Mouse (Mus musculus): ENCODE measurements around the gene Mzt1. TPM values are rescaled to one million over a fixed set of nuclear protein-coding genes. Genes with fewer than 3 reads are reported as not detected.

The Mzt1 gene
- total and polyA plus RNA-seq, 3 experiments: 18.8 to 42.3 (median 38.2) TPM

DNA sequence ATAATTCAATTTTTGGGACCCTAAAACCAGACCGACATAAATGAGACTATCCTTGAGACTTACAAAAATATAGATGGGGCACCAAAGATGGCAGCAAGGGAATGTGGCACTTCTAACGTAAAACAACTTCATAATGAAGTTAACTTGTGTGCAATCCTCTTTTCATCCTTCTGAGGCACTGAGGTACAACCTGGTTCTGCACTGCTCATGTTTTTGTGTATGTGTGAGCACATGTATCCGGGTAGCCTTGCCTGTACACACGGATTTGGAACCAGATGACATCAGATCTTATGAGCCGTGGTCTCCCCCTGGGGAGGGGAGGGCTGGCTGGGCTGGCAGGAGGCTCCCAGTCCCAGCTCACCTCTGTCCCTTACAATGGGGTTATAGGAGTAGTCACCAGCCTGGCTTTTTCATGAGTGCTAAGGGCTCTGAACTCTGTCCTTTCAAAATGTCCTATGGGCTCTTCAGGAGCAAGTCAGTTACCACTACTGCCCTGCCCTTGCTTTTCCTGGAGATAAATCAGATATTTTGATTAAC lies 14.5 kb downstream of the Mzt1 start:
- Histone ChIP-seq H3K9ac (ENCODE audit: low read depth, low read length) (no peak overlapping the region), H3K36me3 (ENCODE audit: control insufficient read depth, insufficient read depth, low read length) (peaks cover 3% of the 10 kb centered on the region), H3K27me3 (ENCODE audit: control insufficient read depth, insufficient read depth, low read length) (no peaks in the 10 kb centered on the region), H3K4me1 (ENCODE audit: control insufficient read depth, insufficient read depth, low read length) (no peaks in the 10 kb centered on the region), H3K79me2 (replicated peaks; ENCODE audit: control insufficient read depth, insufficient read depth, low read length) (no peaks in the 10 kb centered on the region), H3K27ac (no peak overlapping the region), H3K4me3 (no peak overlapping the region)
- TF ChIP-seq CTCF (IDR thresholded peaks at IDR 0.05) (no peak), EP300 (IDR thresholded peaks at IDR 0.05; ENCODE audit: insufficient read depth, low read depth, low read length) (no peak), POLR2A (IDR thresholded peaks at IDR 0.05; ENCODE audit: insufficient read depth, low read depth, low read length) (no peak)
- 75% methylated on average over 5 of the region's 5 CpGs for WGBS
- intact Hi-C loops (cut with DNase I): no loop called here
- no peak for DNase-seq

DNA sequence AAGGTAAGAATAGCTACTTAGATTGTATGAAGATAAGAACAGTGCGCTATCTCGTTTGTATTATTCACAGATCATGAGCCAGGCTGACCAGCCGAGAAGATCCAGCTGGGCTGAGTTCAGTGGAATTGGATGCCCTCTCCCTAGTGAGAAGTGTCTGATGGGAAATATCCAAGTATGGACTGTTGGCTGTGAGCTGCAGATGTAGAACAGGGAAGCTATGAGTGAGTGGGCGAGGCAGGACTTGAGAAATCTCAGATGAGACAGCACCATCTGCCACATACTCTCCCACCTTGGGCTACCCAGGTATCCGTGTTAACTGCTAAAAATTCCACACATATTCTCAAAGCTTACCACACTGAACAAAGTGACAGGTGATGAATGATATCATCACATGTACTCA lies 15.9 kb downstream of the Mzt1 start:
- no peaks in the 10 kb centered on the region for H3K36me3 ChIP-seq (ENCODE audit: control insufficient read depth, insufficient read depth, low read length)
- no peak overlapping the region for H3K27ac ChIP-seq
- no peaks in the 10 kb centered on the region for H3K4me1 ChIP-seq (ENCODE audit: control insufficient read depth, insufficient read depth, low read length)
- intact Hi-C loops (cut with DNase I): loop anchor here (10.0 kb wide), 1 partner anchor 855 kb away; no protein-coding TSS in a partner anchor
- 61% methylated on average over 5 of the region's 5 CpGs for WGBS
- no peaks in the 10 kb centered on the region for H3K27me3 ChIP-seq (ENCODE audit: control insufficient read depth, insufficient read depth, low read length)
- no peak for DNase-seq
- H3K4me3 ChIP-seq: no peak overlapping the region
- TF ChIP-seq EP300 (IDR thresholded peaks at IDR 0.05; ENCODE audit: insufficient read depth, low read depth, low read length) (no peak), POLR2A (IDR thresholded peaks at IDR 0.05; ENCODE audit: insufficient read depth, low read depth, low read length) (no peak), CTCF (IDR thresholded peaks at IDR 0.05) (no peak)
- H3K79me2 ChIP-seq (replicated peaks; ENCODE audit: control insufficient read depth, insufficient read depth, low read length): no peaks in the 10 kb centered on the region
- H3K9ac ChIP-seq (ENCODE audit: low read depth, low read length): no peak overlapping the region

GRCm38 (mm10) chr14:99022346-99023086 lies 23.4 kb downstream of the Mzt1 start:
- peaks cover 2% of the 10 kb centered on the region for H3K36me3 ChIP-seq (ENCODE audit: control insufficient read depth, insufficient read depth, low read length)
- WGBS: 41% methylated on average over 12 of the region's 12 CpGs
- TF ChIP-seq CTCF (IDR thresholded peaks at IDR 0.05): peak; percentile 70
- TF ChIP-seq POLR2A (IDR thresholded peaks at IDR 0.05; ENCODE audit: insufficient read depth, low read depth, low read length): no peak
- intact Hi-C loops (cut with DNase I): loop anchor here (5.0 to 10.0 kb wide), 2 partner anchors 848 to 1690 kb away; no protein-coding TSS in a partner anchor
- H3K4me1 ChIP-seq (ENCODE audit: control insufficient read depth, insufficient read depth, low read length): no peaks in the 10 kb centered on the region
- no peaks in the 10 kb centered on the region for H3K79me2 ChIP-seq (replicated peaks; ENCODE audit: control insufficient read depth, insufficient read depth, low read length)
- no peak overlapping the region for H3K4me3 ChIP-seq
- no peak for DNase-seq
- no peak overlapping the region for H3K27ac ChIP-seq
- no peaks in the 10 kb centered on the region for H3K27me3 ChIP-seq (ENCODE audit: control insufficient read depth, insufficient read depth, low read length)
- no peak overlapping the region for H3K9ac ChIP-seq (ENCODE audit: low read depth, low read length)

- no peak overlapping the region for H3K27ac ChIP-seq
- no peaks in the 10 kb centered on the region for H3K4me1 ChIP-seq (ENCODE audit: control insufficient read depth, insufficient read depth, low read length)
- no peak overlapping the region for H3K9ac ChIP-seq (ENCODE audit: low read depth, low read length)
- H3K79me2 ChIP-seq (replicated peaks; ENCODE audit: control insufficient read depth, insufficient read depth, low read length): no peaks in the 10 kb centered on the region
- H3K36me3 ChIP-seq (ENCODE audit: control insufficient read depth, insufficient read depth, low read length): peaks cover 3% of the 10 kb centered on the region
- 21% methylated on average over 10 of the region's 10 CpGs for WGBS
- H3K4me3 ChIP-seq: no peak overlapping the region
- no peaks in the 10 kb centered on the region for H3K27me3 ChIP-seq (ENCODE audit: control insufficient read depth, insufficient read depth, low read length)
- intact Hi-C loops (cut with DNase I): no loop called here
- no peak for DNase-seq
- TF ChIP-seq POLR2A (IDR thresholded peaks at IDR 0.05; ENCODE audit: insufficient read depth, low read depth, low read length): no peak
- TF ChIP-seq EP300 (IDR thresholded peaks at IDR 0.05; ENCODE audit: insufficient read depth, low read depth, low read length): no peak
- no peak for TF ChIP-seq CTCF (IDR thresholded peaks at IDR 0.05)
These were observed 26.7 kb downstream of the Mzt1 start for GRCm38 (mm10) chr14:99019136-99019808.

DNA sequence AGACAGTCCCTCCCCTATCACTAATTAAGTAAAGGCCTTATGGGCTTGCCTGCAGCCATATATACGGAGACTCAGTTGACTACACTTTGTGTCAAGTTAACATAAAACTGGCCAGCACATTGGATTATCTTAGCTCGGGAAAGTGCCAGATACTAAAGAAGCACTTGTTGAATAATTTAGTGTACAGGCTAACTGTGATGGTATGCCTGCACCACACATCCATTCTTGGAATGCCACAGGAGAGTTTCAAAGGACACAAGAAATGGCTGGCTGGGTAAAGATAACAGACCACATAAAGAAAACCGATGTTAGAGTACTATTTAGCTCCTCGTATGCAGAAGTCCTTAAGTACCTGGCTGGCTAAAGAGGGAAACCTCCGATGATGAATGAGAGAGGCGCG lies 27.2 kb downstream of the Mzt1 start:
- no peak overlapping the region for H3K9ac ChIP-seq (ENCODE audit: low read depth, low read length)
- H3K79me2 ChIP-seq (replicated peaks; ENCODE audit: control insufficient read depth, insufficient read depth, low read length): no peaks in the 10 kb centered on the region
- WGBS: 23% methylated on average over 7 of the region's 7 CpGs
- H3K27me3 ChIP-seq (ENCODE audit: control insufficient read depth, insufficient read depth, low read length): no peaks in the 10 kb centered on the region
- no peak for DNase-seq
- no peak overlapping the region for H3K27ac ChIP-seq
- peaks cover 3% of the 10 kb centered on the region for H3K36me3 ChIP-seq (ENCODE audit: control insufficient read depth, insufficient read depth, low read length)
- H3K4me1 ChIP-seq (ENCODE audit: control insufficient read depth, insufficient read depth, low read length): no peaks in the 10 kb centered on the region
- no peak overlapping the region for H3K4me3 ChIP-seq
- intact Hi-C loops (cut with DNase I): no loop called here
- TF ChIP-seq POLR2A (IDR thresholded peaks at IDR 0.05; ENCODE audit: insufficient read depth, low read depth, low read length): no peak
- no peak for TF ChIP-seq EP300 (IDR thresholded peaks at IDR 0.05; ENCODE audit: insufficient read depth, low read depth, low read length)
- no peak for TF ChIP-seq CTCF (IDR thresholded peaks at IDR 0.05)

DNA sequence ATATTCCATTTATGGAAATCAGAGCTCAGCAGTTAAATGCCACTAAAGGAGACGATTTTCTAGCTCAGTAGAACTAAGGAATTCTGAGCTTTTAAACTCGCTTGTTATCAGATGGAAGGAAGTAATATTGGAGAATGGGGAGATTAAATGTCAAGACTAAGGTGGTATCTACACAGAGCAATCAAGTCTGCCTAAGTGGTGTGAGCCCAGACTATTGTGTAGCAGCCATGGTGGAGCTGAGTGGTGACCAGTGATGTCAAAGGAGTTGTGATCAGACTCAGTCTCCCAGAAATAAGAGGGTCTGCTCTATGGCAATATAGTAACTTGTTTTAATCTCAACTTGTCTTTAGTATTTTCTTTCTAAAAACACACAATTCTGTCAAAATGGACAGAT lies 35.0 kb downstream of the Mzt1 start:
- intact Hi-C loops (cut with DNase I): no loop called here
- TF ChIP-seq POLR2A (IDR thresholded peaks at IDR 0.05; ENCODE audit: insufficient read depth, low read depth, low read length): no peak
- no peak for TF ChIP-seq CTCF (IDR thresholded peaks at IDR 0.05)
- TF ChIP-seq EP300 (IDR thresholded peaks at IDR 0.05; ENCODE audit: insufficient read depth, low read depth, low read length): no peak

More for the DNA sequence above, 35.0 kb downstream of the Mzt1 start:
- H3K4me3 ChIP-seq: no peak overlapping the region
- H3K27ac ChIP-seq: peak overlapping the region; percentile 84
- no peaks in the 10 kb centered on the region; the same call in 1 of the 2 replicates for H3K36me3 ChIP-seq (ENCODE audit: control insufficient read depth, insufficient read depth, low read length)
- WGBS: 5% methylated on average over 2 of the region's 2 CpGs
- no peaks in the 10 kb centered on the region for H3K79me2 ChIP-seq (replicated peaks; ENCODE audit: control insufficient read depth, insufficient read depth, low read length)
- DNase-seq: no peak
- peaks cover 5% of the 10 kb centered on the region for H3K4me1 ChIP-seq (ENCODE audit: control insufficient read depth, insufficient read depth, low read length)
- no peak overlapping the region for H3K9ac ChIP-seq (ENCODE audit: low read depth, low read length)
- no peaks in the 10 kb centered on the region for H3K27me3 ChIP-seq (ENCODE audit: control insufficient read depth, insufficient read depth, low read length)
